Mouse (Mus musculus): ENCODE results near the gene Tshz2. TPM values are rescaled to one million over a fixed set of nuclear protein-coding genes. Genes with fewer than 3 reads are reported as not detected.

Gene Tshz2
- polyA plus RNA-seq, 1 experiment from 2014 or later: 3.6 TPM

DNA sequence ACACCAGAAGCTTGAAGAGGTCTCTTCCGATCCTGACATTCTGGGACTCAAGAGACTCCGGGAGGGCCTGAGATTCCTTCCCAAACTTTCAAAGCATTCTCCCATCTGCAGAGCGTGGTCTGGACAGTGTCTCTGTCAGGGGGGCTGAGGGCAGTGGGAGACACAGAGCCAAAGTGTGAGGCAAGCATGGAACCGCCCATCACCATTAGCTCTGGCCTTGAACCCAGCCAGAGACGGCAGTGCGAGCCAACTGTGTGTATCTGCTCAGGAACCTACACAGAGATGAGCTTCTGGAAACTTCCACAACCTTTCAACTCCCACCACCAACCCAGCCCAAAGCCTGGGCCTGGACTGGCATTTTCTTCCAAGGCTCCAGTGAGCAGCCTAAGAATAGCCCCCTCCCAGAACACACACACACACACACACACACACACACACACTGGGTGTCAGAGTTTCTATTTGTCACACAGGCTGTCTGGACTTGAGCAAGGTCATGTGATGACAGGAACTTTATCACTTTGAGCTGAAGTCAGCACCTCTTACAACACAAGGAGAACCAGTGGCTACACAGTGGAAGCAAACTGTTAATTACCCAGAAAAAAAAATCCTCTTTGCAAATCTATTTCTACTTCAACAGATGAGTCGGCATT lies 67.2 kb downstream of the Tshz2 start:
- Histone ChIP-seq H3K4me3 (0 out of 2 replicates have a peak overlapping the region, but pooled peaks have one; percentile 5), H3K9ac (no peak overlapping the region), H3K4me2 (peak overlapping the region; percentile 24), H3K27ac (peak overlapping the region; percentile 71), H3K27me3 (no peaks in the 10 kb centered on the region; the same call in 1 of the 2 replicates), H3K9me3 (replicated peaks) (no peaks in the 10 kb centered on the region), H3K4me1 (replicated peaks) (peaks cover 32% of the 10 kb centered on the region), H3K36me3 (no peaks in the 10 kb centered on the region)
- peak; percentile 81 for ATAC-seq (replicated peaks; ENCODE audit: insufficient number of reproducible peaks, insufficient read depth, low FRiP score, low read depth)
- 18% methylated on average over 7 of the region's 7 CpGs for WGBS

- Histone ChIP-seq H3K4me1 (replicated peaks) (peaks cover 29% of the 10 kb centered on the region), H3K9ac (no peak overlapping the region), H3K36me3 (no peaks in the 10 kb centered on the region), H3K27ac (no peak overlapping the region), H3K4me2 (no peak overlapping the region), H3K9me3 (replicated peaks) (no peaks in the 10 kb centered on the region), H3K4me3 (no peak overlapping the region), H3K27me3 (peaks cover 3% of the 10 kb centered on the region; the same call in 1 of the 2 replicates)
- WGBS: 56% methylated on average over 15 of the region's 15 CpGs
- ATAC-seq (replicated peaks; ENCODE audit: insufficient number of reproducible peaks, insufficient read depth, low FRiP score, low read depth): no peak
Measured at GRCm38 (mm10) chr2:169702725-169703486, 70.1 kb downstream of the Tshz2 start.

- no peaks in the 10 kb centered on the region for H3K27me3 ChIP-seq
- no peak overlapping the region for H3K4me2 ChIP-seq
- H3K27ac ChIP-seq: no peak overlapping the region
- ATAC-seq (replicated peaks; ENCODE audit: insufficient number of reproducible peaks, insufficient read depth, low FRiP score, low read depth): no peak
- H3K9ac ChIP-seq: no peak overlapping the region
- peaks cover 12% of the 10 kb centered on the region for H3K4me1 ChIP-seq (replicated peaks)
- H3K4me3 ChIP-seq: no peak overlapping the region
- H3K36me3 ChIP-seq: no peaks in the 10 kb centered on the region
- no peaks in the 10 kb centered on the region for H3K9me3 ChIP-seq (replicated peaks)
- 87% methylated on average over 18 of the region's 18 CpGs for WGBS
Measured at GRCm38 (mm10) chr2:169721793-169722326, 89.0 kb downstream of the Tshz2 start.

GRCm38 (mm10) chr2:169722341-169722740 lies 89.5 kb downstream of the Tshz2 start:
- H3K27ac ChIP-seq: no peak overlapping the region

GRCm38 (mm10) chr2:169723645-169724462 lies 91.0 kb downstream of the Tshz2 start:
- Histone ChIP-seq H3K4me3 (no peak overlapping the region), H3K27ac (peak overlapping the region; percentile 67), H3K4me1 (replicated peaks) (peaks cover 16% of the 10 kb centered on the region), H3K9ac (no peak overlapping the region), H3K9me3 (replicated peaks) (no peaks in the 10 kb centered on the region), H3K36me3 (no peaks in the 10 kb centered on the region), H3K27me3 (no peaks in the 10 kb centered on the region), H3K4me2 (peak overlapping the region; percentile 29)
- 0 out of 2 replicates have a peak, but pooled peaks have one; percentile 41 for ATAC-seq (replicated peaks; ENCODE audit: insufficient number of reproducible peaks, insufficient read depth, low FRiP score, low read depth)
- WGBS: 35% methylated on average over 24 of the region's 24 CpGs

More at GRCm38 (mm10) chr2:169722341-169722740, 89.5 kb downstream of the Tshz2 start:
- H3K36me3 ChIP-seq: no peaks in the 10 kb centered on the region
- no peaks in the 10 kb centered on the region for H3K9me3 ChIP-seq (replicated peaks)
- ATAC-seq (replicated peaks; ENCODE audit: insufficient number of reproducible peaks, insufficient read depth, low FRiP score, low read depth): no peak
- no peaks in the 10 kb centered on the region for H3K27me3 ChIP-seq
- no peak overlapping the region for H3K9ac ChIP-seq
- H3K4me3 ChIP-seq: no peak overlapping the region
- 77% methylated on average over 6 of the region's 6 CpGs for WGBS
- H3K4me2 ChIP-seq: no peak overlapping the region
- H3K4me1 ChIP-seq (replicated peaks): peaks cover 12% of the 10 kb centered on the region

DNA sequence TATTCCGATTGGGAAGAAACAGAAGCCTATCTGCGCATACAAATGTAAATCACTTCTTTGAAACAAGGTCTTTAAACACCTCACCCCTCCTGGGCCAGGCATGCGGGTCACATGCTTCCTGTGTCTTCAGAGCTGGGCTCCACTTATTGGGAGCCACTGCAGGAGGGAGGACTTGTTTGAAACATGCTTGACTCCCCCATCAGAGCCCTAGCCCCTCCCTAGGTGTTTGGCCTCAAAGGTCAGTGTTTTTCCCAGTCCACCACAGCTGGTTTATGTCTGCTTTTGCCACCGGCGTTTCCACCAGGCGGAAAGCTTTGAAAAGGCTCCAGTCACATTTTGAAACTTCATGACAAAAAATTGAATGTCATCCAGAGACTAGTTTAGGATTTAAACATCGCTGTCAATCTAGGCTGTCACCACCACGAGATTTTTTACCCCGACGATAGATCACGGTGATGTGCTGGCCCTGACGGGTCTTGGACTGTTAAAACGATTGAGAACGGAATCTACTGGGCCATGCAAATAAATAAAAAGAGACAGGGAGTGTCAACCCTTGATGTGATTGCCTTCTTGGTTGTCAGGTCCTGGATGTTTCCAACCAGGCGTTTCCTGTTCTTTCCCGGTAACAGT lies 96.0 kb downstream of the Tshz2 start:
- H3K4me1 ChIP-seq (replicated peaks): peaks cover 18% of the 10 kb centered on the region
- H3K9me3 ChIP-seq (replicated peaks): no peaks in the 10 kb centered on the region
- H3K36me3 ChIP-seq: no peaks in the 10 kb centered on the region
- 56% methylated on average over 16 of the region's 16 CpGs for WGBS
- H3K4me3 ChIP-seq: no peak overlapping the region
- no peak overlapping the region for H3K4me2 ChIP-seq
- no peak overlapping the region for H3K9ac ChIP-seq
- no peaks in the 10 kb centered on the region for H3K27me3 ChIP-seq
- ATAC-seq (replicated peaks; ENCODE audit: insufficient number of reproducible peaks, insufficient read depth, low FRiP score, low read depth): no peak; the same call in 1 of the 2 replicates
- no peak overlapping the region for H3K27ac ChIP-seq

- Histone ChIP-seq H3K9ac (no peak overlapping the region), H3K36me3 (no peaks in the 10 kb centered on the region), H3K9me3 (replicated peaks) (no peaks in the 10 kb centered on the region), H3K27ac (no peak overlapping the region), H3K4me3 (no peak overlapping the region), H3K27me3 (no peaks in the 10 kb centered on the region), H3K4me2 (no peak overlapping the region), H3K4me1 (replicated peaks) (peaks cover 11% of the 10 kb centered on the region)
- ATAC-seq (replicated peaks; ENCODE audit: insufficient number of reproducible peaks, insufficient read depth, low FRiP score, low read depth): peak; percentile 61
- 43% methylated on average over 7 of the region's 7 CpGs for WGBS
Measured at GRCm38 (mm10) chr2:169730551-169730996, 97.8 kb downstream of the Tshz2 start.

DNA sequence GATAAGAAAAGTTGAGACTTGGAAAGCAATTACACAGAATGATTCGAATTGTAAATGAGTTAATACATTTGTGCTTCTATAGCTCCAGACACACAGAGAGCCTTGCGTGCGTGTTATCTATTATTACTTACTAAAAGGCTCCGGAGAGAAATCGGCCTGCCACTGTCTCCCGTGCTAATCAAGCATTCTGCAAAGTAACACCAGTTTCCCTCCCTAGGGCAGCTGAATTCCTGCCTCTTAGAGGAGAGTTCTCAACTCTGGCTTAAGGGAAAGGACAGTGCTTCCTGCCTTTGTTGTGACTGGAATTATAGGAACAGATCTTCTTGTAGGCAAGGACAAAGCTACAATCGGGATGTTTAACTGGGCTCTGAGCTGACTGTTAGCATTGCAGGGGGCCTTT lies 101.2 kb downstream of the Tshz2 start:
- Histone ChIP-seq H3K9me3 (replicated peaks) (no peaks in the 10 kb centered on the region), H3K36me3 (no peaks in the 10 kb centered on the region), H3K4me2 (no peak overlapping the region), H3K9ac (no peak overlapping the region), H3K27me3 (no peaks in the 10 kb centered on the region), H3K4me1 (replicated peaks) (peaks cover 8% of the 10 kb centered on the region), H3K4me3 (no peak overlapping the region), H3K27ac (peak overlapping the region; percentile 54)
- WGBS: 58% methylated on average over 7 of the region's 7 CpGs
- ATAC-seq (replicated peaks; ENCODE audit: insufficient number of reproducible peaks, insufficient read depth, low FRiP score, low read depth): no peak

GRCm38 (mm10) chr2:169735475-169736406 lies 102.9 kb downstream of the Tshz2 start:
- no peak overlapping the region for H3K4me2 ChIP-seq
- H3K4me1 ChIP-seq (replicated peaks): peaks cover 2% of the 10 kb centered on the region
- H3K4me3 ChIP-seq: no peak overlapping the region
- 85% methylated on average over 26 of the region's 26 CpGs for WGBS
- H3K9me3 ChIP-seq (replicated peaks): no peaks in the 10 kb centered on the region
- H3K36me3 ChIP-seq: no peaks in the 10 kb centered on the region
- H3K9ac ChIP-seq: no peak overlapping the region
- H3K27ac ChIP-seq: no peak overlapping the region
- H3K27me3 ChIP-seq: no peaks in the 10 kb centered on the region
- ATAC-seq (replicated peaks; ENCODE audit: insufficient number of reproducible peaks, insufficient read depth, low FRiP score, low read depth): no peak

DNA sequence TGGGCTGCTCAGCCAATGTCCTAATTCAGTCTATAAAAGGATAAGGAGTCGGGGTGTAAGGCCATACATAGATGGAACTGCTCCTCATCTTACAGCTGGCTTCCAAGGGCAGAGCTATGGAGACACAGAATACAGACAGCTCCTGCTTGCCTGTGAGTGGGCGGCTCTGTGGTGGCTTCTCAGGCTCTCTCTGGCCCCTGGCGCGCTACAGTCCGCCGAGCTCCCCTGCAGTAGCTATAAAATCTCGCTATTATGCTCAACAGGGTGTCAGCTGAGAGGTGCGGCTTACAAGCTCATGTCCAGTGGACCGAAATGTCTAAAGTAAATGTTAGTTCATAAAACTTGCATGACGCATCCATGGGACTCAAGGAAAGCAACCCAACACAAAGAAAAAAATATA lies 108.2 kb downstream of the Tshz2 start:
- H3K4me1 ChIP-seq (replicated peaks): no peaks in the 10 kb centered on the region
- no peak overlapping the region for H3K4me2 ChIP-seq
- no peak overlapping the region for H3K9ac ChIP-seq
- ATAC-seq (replicated peaks; ENCODE audit: insufficient number of reproducible peaks, insufficient read depth, low FRiP score, low read depth): no peak
- H3K4me3 ChIP-seq: no peak overlapping the region
- no peak overlapping the region for H3K27ac ChIP-seq
- H3K27me3 ChIP-seq: no peaks in the 10 kb centered on the region
- no peaks in the 10 kb centered on the region for H3K36me3 ChIP-seq
- no peaks in the 10 kb centered on the region for H3K9me3 ChIP-seq (replicated peaks)
- WGBS: 84% methylated on average over 10 of the region's 10 CpGs

Data from heart, embryonic 15.5 days (tissue).